Mouse (Mus musculus): ENCODE data around the gene Siah1b. TPM values are rescaled to one million over a fixed set of nuclear protein-coding genes. Genes with fewer than 3 reads are reported as not detected.

Gene Siah1b
- 6.2 and 9.8 TPM in 2 replicates for polyA plus RNA-seq (2011; ENCODE audit: insufficient read length, low read depth, missing spikeins)

DNA sequence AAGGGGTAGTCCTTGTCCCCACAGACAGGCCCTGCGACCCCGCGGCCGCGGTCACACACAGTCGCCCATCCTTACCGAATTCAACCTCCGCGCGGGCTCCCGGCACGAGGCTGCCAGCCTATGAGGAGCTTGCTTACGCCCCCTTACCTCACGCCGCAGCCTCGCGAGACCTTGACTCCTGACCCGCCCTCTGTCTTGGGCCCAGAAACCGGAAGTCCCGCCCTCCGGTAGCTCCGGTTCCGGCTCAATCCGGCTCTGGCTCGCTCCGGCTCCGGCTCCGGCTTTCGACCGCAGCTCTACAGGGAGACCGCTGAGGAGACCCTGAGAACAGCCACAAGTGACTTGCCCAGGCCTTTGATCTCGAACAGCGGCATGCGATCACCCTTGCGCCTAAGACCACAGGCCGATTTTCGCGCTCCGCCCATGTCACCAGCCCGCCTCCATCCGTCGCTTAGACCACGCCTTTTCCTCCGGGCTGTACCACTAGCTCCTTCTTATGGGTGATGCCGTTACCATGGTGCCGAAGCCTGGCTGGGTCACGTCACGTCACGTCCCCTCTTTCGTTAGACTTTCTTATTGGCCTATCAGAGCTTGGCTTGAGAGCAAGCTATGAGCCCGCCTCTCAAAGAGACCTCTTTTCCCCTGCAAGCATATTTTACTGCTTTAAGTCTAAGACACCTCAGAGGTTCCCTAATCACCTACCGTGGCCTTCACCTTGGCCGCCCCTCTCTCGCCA lies at the start of gene Siah1b:
Siah1b (minus strand) TSS at position 454 of the 736 bp plus-strand sequence.
- Histone ChIP-seq H3K4me3 (ENCODE audit: insufficient read depth, low read length) (peak within 1 kb of the TSS; percentile 67), H3K4me1 (ENCODE audit: control insufficient read depth, insufficient read depth, low read length) (no peaks in the 10 kb centered on the region), H3K27ac (ENCODE audit: insufficient read depth, low read length) (peak within 1 kb of the TSS; percentile 94)
- TF ChIP-seq POLR2A (IDR thresholded peaks at IDR 0.05; ENCODE audit: low read depth, low read length) (peak; percentile 46), CTCF (IDR thresholded peaks at IDR 0.05; ENCODE audit: borderline replicate concordance, insufficient read depth, low read length) (no peak)

DNA sequence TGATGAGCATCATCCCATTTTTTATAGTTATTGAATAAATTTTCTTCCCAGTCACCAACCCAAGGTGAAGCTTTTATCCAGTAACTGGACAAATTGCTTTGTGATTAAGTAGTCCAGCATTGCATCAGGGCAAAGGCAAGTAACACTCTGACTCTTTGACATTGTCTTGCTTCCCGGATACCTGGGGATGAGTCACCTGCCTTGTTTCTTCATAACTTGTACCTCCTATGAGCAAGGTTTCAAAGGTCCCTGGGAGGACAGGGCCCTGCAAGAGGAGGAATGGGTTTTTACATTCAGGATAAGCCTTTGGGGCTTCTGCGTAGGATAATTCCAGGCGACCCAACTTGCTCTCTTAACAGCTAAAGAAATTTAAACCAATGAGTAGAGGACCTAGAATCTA lies 47.6 kb upstream of the Siah1b start:
- H3K4me1 ChIP-seq (ENCODE audit: control insufficient read depth, insufficient read depth, low read length) = no peaks in the 10 kb centered on the region
- no peak overlapping the region for H3K27ac ChIP-seq (ENCODE audit: insufficient read depth, low read length)
- TF ChIP-seq CTCF (IDR thresholded peaks at IDR 0.05; ENCODE audit: borderline replicate concordance, insufficient read depth, low read length) (no peak), POLR2A (IDR thresholded peaks at IDR 0.05; ENCODE audit: low read depth, low read length) (no peak)
- H3K4me3 ChIP-seq (ENCODE audit: insufficient read depth, low read length) = no peak overlapping the region

GRCm38 (mm10) chrX:164113744-164114143 lies 37.5 kb upstream of the Siah1b start:
- H3K4me3 ChIP-seq (ENCODE audit: insufficient read depth, low read length) = no peak overlapping the region
- H3K4me1 ChIP-seq (ENCODE audit: control insufficient read depth, insufficient read depth, low read length) = no peaks in the 10 kb centered on the region
- H3K27ac ChIP-seq (ENCODE audit: insufficient read depth, low read length) = no peak overlapping the region
- no peak for TF ChIP-seq CTCF (IDR thresholded peaks at IDR 0.05; ENCODE audit: borderline replicate concordance, insufficient read depth, low read length)
- no peak for TF ChIP-seq POLR2A (IDR thresholded peaks at IDR 0.05; ENCODE audit: low read depth, low read length)

- TF ChIP-seq CTCF (IDR thresholded peaks at IDR 0.05; ENCODE audit: borderline replicate concordance, insufficient read depth, low read length) (no peak), POLR2A (IDR thresholded peaks at IDR 0.05; ENCODE audit: low read depth, low read length) (no peak)
- no peaks in the 10 kb centered on the region for H3K4me1 ChIP-seq (ENCODE audit: control insufficient read depth, insufficient read depth, low read length)
- no peak overlapping the region for H3K4me3 ChIP-seq (ENCODE audit: insufficient read depth, low read length)
- H3K27ac ChIP-seq (ENCODE audit: insufficient read depth, low read length) = no peak overlapping the region
Measured at GRCm38 (mm10) chrX:164111146-164111545, 34.9 kb upstream of the Siah1b start.

DNA sequence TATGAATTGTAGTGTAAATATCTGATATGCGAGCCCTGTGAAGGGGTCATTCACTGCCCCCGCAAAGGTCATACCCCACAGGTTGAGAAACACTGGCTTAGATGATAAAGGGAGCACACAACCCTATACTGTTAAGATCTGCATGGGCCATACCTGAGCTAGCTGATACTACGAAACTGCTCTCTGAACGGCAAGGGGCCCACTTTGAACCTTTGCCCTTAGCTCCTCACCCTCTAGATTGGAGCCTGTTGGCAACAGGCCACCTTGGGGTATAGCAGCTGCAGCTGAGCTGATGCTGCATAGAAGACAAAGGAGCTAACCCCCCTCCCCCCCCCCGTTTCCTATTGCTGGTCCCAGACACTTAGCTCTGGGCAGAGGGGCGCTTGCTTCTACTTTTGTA lies 26.4 kb upstream of the Siah1b start:
- no peak for TF ChIP-seq CTCF (IDR thresholded peaks at IDR 0.05; ENCODE audit: borderline replicate concordance, insufficient read depth, low read length)
- H3K4me3 ChIP-seq (ENCODE audit: insufficient read depth, low read length) = no peak overlapping the region
- H3K27ac ChIP-seq (ENCODE audit: insufficient read depth, low read length) = no peak overlapping the region
- no peaks in the 10 kb centered on the region for H3K4me1 ChIP-seq (ENCODE audit: control insufficient read depth, insufficient read depth, low read length)

- Histone ChIP-seq H3K4me3 (ENCODE audit: insufficient read depth, low read length) (no peak overlapping the region), H3K27ac (ENCODE audit: insufficient read depth, low read length) (no peak overlapping the region), H3K4me1 (ENCODE audit: control insufficient read depth, insufficient read depth, low read length) (no peaks in the 10 kb centered on the region)
- TF ChIP-seq CTCF (IDR thresholded peaks at IDR 0.05; ENCODE audit: borderline replicate concordance, insufficient read depth, low read length) = no peak
- no peak for TF ChIP-seq POLR2A (IDR thresholded peaks at IDR 0.05; ENCODE audit: low read depth, low read length)
Measured at GRCm38 (mm10) chrX:164102198-164102597, 25.9 kb upstream of the Siah1b start.

GRCm38 (mm10) chrX:164101483-164101882 lies 25.2 kb upstream of the Siah1b start:
- no peaks in the 10 kb centered on the region for H3K4me1 ChIP-seq (ENCODE audit: control insufficient read depth, insufficient read depth, low read length)
- no peak overlapping the region for H3K4me3 ChIP-seq (ENCODE audit: insufficient read depth, low read length)
- H3K27ac ChIP-seq (ENCODE audit: insufficient read depth, low read length) = no peak overlapping the region
- TF ChIP-seq CTCF (IDR thresholded peaks at IDR 0.05; ENCODE audit: borderline replicate concordance, insufficient read depth, low read length) (no peak), POLR2A (IDR thresholded peaks at IDR 0.05; ENCODE audit: low read depth, low read length) (no peak)

DNA sequence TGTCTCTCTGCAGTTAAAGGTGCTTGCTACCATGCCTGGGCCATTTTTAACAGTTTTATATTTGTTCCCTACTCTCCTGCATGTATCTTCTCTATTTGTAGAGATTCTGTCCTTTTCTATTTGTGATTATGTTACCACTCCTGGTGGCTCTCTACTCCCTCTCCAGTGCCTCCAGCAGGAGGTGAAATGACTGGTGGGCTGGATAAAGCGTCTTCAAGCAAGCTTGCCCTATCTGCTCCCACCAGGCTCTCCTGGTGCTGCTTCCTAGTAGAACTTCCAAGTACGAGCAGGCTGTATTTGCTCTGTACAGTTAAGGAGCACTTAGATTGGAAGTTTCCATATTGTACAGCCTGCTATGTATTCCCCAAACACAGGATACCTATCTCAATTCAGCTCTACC lies 19.5 kb upstream of the Siah1b start:
- TF ChIP-seq CTCF (IDR thresholded peaks at IDR 0.05; ENCODE audit: borderline replicate concordance, insufficient read depth, low read length) = no peak
- no peak for TF ChIP-seq POLR2A (IDR thresholded peaks at IDR 0.05; ENCODE audit: low read depth, low read length)
- no peak overlapping the region for H3K4me3 ChIP-seq (ENCODE audit: insufficient read depth, low read length)

DNA sequence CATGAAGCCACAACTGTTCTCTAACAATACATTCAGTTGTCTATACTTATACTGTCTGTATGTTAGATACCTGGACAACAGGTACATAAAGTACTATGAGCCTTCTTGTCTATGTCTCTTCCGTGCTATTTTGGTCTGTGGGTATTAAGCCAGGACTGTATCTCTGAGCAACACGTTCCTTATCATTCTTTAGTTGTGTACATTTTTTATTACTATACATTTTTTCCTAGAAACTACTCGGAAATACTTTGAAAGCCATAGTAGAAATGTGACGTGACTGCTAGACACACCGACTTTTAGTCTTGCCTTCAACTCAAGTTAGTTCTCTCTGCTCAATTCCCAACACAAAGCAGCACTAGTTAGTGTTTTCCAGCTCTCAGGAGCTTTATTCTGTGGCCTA lies 17.1 kb upstream of the Siah1b start:
- TF ChIP-seq CTCF (IDR thresholded peaks at IDR 0.05; ENCODE audit: borderline replicate concordance, insufficient read depth, low read length) (no peak), POLR2A (IDR thresholded peaks at IDR 0.05; ENCODE audit: low read depth, low read length) (no peak)
- Histone ChIP-seq H3K27ac (ENCODE audit: insufficient read depth, low read length) (no peak overlapping the region), H3K4me3 (ENCODE audit: insufficient read depth, low read length) (no peak overlapping the region), H3K4me1 (ENCODE audit: control insufficient read depth, insufficient read depth, low read length) (no peaks in the 10 kb centered on the region)

More for the DNA sequence above, 19.5 kb upstream of the Siah1b start:
- no peak overlapping the region for H3K27ac ChIP-seq (ENCODE audit: insufficient read depth, low read length)
- H3K4me1 ChIP-seq (ENCODE audit: control insufficient read depth, insufficient read depth, low read length) = no peaks in the 10 kb centered on the region

GRCm38 (mm10) chrX:164092300-164093169 lies 16.2 kb upstream of the Siah1b start:
- no peak for TF ChIP-seq CTCF (IDR thresholded peaks at IDR 0.05; ENCODE audit: borderline replicate concordance, insufficient read depth, low read length)
- TF ChIP-seq POLR2A (IDR thresholded peaks at IDR 0.05; ENCODE audit: low read depth, low read length) = no peak
- H3K4me3 ChIP-seq (ENCODE audit: insufficient read depth, low read length) = no peak overlapping the region
- no peak overlapping the region for H3K27ac ChIP-seq (ENCODE audit: insufficient read depth, low read length)
- no peaks in the 10 kb centered on the region for H3K4me1 ChIP-seq (ENCODE audit: control insufficient read depth, insufficient read depth, low read length)

Data from embryonic fibroblast, embryonic 13.5 days (primary cell).